Mouse (Mus musculus): ENCODE measurements around the gene Slc16a4.

GRCm38 (mm10) chr3:107351706-107352105 lies 60.7 kb downstream of the Slc16a4 start:
- no peak for TF ChIP-seq CTCF (IDR thresholded peaks at IDR 0.05; ENCODE audit: control insufficient read depth, insufficient read depth, insufficient read length)
- TF ChIP-seq MAX (IDR thresholded peaks at IDR 0.05): no peak
- TF ChIP-seq MYOD1 (IDR thresholded peaks at IDR 0.05; ENCODE audit: control insufficient read depth, insufficient read length, low read depth): no peak
- no peak for TF ChIP-seq FOSL1 (IDR thresholded peaks at IDR 0.05; ENCODE audit: insufficient read depth, low read length, poor library complexity, severe bottlenecking)
